Mouse (Mus musculus) embryo, embryonic 11 days (tissue): ENCODE measurements around the gene Rps5.
"Not testable (repeated sequence)": the region's sequence is repeated elsewhere in the genome, so short reads cannot be mapped to it uniquely, and the experiment has no call there.

Source experiments
- DNase-seq: peaks from one replicate; pipeline ENCODE4 v3.0.0-alpha.2; 2015

The Rps5 gene

DNA sequence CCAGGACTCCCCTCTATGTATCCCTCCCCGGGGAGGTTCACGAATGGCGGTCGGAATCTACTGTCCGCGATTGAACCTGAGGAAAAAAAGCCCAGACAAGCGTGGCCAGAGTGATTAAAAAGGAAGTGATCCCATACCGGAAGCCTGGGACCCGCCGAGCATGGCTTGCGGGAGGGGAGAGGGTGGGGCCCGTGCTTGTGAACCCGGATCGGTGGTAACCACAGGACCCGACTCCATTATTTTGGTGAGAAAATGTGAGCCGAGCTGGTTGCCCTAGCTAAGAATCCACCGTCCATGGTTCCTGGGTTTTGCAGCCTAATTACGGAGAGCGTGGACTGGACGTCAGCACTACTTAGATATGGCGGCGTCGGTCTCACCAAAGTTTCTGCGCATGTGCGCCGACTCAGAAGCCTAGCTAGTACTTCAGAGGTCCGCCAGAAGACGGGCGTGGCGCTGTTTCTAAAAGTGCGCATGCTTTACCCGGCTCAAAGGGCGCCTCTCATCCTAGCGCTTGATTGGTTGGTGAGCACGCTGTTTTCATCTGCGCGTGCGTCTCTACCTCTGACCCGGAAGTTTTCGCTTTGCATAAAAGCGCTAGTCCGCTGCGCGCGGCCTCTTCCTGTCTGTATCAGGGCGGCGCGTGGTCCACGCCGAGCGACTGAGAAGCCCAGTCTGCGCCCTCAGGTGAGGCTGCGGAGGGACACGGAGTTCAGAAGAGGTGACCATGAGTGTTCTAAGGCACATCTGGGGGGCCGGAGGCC is at the start of gene Rps5:
Gene Rps5, plus strand, starts transcription at position 586 of the 761 bp plus-strand sequence.
- peak; percentile 99 for DNase-seq

DNA sequence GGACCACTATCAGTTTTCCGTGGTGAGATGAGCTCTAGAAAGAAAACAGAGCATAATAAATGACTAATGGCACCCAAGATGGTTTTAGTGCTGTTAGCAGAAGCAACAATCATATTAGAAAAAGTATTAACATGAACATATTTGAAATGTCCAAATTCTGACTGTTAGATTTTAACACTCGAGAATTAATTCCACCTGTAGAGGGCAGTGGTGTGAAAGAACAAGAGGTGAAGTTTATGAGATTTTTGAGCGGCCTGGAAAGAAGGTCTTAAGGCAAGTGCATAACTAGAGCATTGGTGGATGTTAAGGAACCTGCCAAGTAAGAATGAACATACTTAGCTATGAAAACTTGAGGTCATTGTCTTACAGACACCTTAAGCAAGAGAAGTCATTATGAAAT is 47.8 kb upstream of the Rps5 start:
- peak; percentile 55 for DNase-seq

DNA sequence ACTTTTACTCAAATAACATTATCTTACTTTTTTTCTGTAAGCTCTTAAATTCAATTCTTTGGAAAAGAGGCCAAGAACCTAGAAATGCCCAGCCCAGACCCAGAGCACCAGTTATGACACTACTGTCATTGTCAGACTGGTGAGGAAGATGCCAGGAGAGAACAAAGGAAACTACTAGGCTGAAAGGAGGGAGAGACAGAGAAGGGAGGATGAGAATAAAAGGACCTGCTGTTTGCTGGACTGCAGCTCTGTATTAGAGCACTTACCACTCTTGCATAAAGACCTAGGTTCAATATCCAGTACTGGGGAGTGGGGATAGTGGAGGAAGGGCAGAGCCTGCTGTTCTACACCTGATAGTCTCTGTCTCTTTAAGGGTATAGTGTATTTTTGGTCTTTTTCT is 42.1 kb upstream of the Rps5 start:
- DNase-seq: no peak

DNA sequence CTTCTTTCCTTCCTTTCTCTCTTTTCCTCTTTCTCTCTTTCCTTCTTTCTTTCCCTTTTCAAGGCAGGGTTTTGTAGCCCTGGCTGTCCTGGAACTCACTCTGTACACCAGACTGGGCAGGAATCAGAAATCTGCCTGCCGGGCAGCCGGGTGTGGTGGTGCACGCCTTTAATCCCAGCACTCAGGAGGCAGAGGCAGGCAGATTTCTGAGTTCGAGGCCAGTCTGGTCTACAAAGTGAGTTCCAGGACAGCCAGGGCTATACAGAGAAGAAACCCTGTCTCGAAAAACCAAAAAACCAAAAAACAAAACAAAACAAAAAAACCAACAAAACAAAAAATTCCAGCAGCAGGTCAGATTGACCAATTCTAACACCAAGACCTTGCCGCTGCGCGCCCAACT is 41.6 kb upstream of the Rps5 start:
- not testable (repeated sequence) for DNase-seq

DNA sequence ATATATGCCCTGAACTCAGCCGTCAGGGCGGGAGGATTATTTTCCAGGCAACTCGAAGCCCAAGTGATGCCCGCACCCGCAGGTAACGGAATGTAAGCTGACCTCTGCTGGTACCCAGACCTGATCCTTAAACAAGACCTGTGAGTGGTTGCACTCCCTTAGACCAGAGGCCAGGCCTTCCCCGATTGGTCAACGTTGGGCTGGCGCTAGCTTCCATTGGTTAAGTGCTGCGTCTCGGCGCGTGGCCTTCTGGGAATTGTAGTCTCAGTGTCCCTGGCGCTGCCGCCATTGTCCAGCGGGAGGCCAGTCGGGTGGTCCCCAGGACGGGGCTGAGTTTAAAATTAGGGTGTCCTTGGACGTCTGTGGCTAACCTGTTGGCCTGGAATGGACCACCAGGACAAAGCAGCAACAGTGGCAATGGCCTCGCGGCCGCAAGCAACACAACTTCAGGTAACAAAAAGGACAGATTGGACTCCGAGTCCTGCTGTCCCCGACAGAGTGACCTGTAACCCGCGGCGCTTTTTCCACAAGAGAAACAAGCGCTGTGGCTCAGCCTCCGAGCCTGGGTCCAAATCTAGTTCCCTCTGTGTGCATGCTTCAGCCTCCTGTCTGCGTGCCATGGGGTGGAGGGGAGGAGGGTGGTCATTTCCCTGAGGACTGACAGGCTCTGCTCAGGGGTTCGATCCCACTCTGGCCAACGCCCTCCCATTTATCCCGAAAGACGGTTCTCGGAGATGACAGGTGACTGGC is 41.0 kb upstream of the Rps5 start, which contains the start of gene Zfp128:
Gene Zfp128, plus strand, starts transcription at position 267 of the 750 bp plus-strand sequence.
- peak; percentile 98 for DNase-seq

DNA sequence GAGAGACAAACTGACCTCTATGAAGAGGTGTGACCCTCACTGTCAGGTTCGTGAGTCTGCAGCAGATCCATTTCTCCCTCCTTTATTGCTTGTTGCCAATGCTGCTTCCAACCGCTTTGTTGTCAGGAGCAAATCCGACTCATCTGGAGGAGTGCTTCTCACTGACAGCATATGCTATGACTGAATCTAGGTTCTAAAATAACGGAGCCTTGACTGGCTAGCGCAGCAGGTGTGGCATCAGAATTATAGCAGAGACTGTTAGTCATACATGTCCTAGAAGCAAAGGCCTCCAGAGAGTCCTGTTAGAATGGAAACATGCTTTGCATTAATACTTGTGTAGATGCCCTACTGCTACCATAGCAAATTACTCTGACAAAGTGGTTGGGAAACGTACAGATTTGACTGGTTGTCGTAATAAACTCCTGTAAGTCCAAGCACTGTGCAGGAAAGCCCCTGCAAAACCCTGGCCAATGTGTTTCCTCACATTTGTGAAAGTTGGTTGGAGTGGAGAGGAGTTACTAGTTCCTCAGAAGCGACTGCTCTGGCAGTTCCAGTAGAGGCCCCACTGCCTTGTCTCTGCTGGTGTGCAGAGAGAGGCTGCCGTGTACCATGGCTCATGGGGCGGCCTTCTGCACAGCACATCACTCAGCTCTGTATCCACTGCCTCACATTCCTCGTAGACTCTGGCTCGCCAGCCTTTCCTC is 35.4 kb upstream of the Rps5 start:
- DNase-seq: no peak

DNA sequence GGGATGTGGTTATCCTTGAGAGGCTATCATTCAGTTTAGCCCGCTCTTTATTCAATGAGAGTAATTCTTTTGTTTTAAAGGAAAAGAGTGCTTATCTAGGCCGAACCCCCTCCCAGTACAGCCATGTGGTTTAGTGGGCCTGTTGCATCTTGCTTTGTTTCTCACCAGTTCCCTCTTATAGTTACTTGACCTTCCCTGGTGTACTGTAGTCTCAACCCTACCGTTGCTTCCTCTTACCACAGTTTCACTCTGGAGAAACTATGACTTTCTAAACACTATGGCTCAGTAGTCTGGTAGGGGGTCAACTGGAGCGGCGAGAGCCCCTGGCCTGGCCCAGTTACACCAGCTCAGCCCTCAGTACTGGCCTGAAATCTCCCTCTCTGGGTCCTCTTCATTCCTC is 34.5 kb upstream of the Rps5 start:
- no peak for DNase-seq

DNA sequence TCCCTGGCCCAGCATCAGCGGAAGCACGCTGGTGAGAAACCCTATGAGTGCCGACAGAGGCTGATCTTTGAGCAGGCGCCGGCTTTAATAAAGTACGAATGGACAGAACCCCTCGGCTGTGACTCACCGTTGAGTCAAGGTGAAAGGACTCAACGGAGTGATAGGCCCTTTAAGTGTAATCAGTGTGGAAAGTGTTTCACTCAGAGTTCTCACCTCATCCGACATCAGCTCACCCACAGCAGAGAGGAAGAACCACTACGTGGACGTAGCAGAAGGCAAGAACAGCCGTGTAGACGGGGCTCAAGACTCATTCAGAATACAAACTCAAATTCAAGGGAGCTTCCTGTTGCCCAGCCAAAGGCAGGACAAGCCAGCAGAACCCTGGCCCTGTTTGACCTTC is 31.2 kb upstream of the Rps5 start:
- DNase-seq: no peak

DNA sequence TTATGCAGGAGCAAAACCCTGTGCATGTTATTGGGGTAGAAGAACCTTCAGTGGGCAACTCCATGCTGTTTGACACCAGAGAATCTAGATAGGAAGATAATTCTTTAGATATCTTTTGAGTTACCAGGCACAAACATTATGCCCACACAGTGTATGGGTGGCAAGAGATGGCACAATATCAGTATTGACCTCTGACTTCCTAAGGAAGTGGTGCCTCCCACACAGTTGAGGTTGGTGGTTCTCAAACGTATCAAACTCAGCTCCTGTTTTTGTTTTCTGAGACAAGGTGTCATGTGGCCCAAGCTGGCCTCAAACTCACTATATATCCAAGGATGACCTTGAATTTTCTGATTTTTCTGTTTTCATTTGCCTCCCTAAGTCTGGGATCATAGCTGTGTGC is 30.8 kb upstream of the Rps5 start:
- DNase-seq: no peak

DNA sequence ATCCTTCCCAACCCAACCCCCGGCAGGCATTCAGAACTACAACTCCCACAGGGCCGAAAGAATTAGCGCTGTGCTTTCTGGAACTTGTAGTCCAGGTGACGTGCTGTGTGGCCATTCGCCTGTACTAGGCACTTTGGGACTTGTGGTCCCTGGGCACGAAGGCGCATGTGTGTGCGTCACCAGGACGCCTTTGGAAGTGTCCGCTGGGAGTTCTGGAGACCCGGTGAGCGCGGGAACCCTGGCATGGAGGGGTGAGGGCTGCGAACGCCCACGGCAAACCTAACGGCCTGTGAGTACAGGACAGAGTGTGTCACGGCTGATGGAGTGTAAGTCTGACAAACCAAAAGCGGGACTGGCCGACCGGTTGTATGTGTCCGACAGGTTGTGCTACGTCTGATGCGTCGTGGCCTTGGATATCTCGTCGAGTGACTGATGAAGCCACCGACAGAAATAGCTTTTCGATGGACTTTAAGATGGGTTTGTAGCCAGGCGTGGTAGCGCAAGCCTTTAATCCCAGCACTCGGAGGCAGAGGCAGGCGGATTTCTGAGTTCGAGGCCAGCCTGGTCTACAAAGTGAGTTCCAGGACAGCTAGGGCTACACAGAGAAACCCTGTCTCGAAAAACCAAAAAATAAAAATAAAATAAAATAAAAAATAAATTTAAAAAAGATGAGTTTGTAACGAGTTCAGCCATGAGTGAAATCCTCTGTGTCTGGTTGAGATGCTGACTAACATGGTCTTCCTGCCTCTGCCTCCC is 24.3 kb upstream of the Rps5 start, which contains the start of gene Zscan22:
Gene Zscan22, plus strand, starts transcription at position 161 of the 756 bp plus-strand sequence.
- DNase-seq: peak; percentile 96

DNA sequence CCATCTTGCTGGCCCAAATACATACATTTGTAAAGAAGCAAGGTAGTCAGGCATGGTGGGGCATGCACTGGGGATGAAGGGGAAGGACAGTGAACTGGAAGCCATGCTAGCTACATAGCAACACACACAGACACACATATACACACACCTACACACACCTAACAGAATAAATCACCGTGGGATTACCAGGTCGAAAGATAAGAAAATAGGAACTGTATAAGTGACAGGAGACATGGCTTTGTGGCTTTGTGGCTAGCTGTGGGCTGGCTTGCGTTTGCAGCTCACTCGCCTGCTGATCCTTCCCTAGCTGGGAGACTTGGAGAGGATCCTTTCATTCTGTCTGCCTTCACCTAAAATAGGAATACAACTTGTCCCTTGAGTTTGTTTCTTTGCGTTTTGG is 20.6 kb upstream of the Rps5 start:
- no peak for DNase-seq

DNA sequence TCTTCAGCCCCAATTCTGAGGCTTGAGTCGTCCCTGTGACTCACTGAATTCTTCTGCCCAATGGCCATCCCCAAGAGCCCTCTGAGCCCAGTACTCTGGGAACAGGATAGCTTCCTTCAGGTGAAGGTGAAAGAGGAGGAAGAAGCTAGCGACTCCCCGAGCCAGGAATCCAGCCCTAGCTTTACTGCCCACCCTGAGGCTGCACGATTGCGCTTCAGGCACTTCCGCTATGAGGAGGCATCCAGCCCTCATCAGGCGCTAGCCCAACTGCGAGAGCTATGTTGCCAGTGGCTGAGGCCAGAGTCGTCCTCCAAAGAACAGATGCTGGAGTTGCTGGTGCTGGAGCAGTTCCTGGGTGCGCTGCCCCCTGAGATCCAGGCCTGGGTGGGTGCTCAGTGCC is 18.5 kb upstream of the Rps5 start:
- no peak for DNase-seq

DNA sequence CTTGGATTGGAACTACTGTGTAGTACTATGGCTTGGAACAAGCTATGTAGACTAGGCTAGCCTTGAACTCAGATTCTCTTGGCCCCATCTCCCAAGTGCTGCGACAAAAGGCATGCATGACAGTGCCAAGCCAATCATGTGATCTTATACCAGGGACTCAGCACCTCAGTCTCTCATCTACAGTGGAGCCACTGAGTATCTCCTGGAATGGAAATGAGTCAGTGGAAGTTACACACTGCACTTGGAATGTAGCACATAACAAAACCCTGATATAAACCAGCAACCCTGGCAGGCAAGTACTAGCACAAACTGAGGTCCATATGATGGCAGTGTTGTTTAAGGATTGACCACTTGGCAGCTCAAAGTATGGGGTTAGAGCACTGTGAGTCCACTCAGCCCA is 16.9 kb upstream of the Rps5 start:
- no peak for DNase-seq

DNA sequence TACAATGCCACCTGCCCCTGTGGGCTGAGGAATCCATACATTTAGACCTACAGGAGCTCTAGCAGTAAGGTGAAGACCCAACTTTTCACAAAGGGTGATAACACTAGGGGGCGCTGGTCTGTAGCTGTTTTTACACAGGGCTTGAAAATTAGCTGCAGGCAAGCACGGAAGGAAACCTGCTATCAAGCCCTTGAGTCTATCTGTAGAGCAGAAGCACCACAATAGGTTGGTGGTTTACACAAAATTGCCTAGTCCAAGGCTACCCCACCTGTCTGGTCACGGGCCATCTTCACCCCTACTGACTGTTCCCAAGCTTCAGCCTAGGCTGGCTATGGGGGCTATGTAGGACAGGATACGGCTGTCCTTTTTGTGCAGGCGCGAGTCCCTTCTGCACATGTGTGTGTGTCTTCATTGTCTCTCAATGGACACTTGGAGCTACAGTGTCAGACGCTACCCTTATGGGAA is 12.6 kb upstream of the Rps5 start:
- peak; percentile 83 for DNase-seq

DNA sequence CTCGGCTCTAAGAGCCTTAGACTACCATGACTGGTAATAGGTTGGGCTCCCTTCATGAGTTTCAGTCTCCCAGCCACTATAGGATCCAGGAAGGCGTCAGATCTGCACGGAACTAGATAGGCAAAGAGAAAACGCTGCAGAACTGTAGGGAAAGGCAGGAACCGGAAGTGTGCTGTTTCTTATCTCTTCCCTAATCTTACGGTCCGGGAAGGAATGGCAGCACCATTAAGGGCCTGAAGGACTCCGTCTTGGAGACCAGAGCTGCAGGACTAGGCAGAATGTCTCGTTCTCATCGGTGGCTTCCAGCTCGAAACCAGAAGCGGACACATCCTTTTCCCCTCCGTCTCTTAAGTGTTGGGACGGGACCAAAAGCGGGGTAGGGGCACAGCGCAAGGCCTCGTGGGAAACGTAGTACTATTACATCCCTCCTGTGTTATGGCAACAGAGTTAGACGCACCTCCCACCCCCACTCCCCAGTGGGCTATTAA is 11.9 kb upstream of the Rps5 start:
- DNase-seq: peak; percentile 76

DNA sequence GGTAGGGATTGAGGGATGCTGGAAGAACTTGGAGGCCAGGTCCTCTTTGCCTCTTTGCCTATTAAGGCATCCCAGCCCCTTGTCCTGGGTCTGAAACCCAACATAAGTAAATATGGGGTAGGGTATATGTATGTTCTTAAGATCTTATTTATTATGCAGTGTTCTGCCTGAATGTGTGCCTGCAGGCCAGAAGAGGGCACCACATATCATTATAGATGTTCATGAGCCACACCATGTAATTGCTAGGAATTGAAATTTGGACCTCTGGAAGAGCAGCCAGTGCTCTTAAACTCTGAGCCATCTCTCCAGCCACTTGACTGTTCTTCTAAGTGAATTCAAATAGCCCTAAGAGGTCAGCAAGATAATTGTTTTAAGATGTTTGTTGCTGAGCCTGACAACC is 8.5 kb upstream of the Rps5 start:
- DNase-seq: peak; percentile 30

DNA sequence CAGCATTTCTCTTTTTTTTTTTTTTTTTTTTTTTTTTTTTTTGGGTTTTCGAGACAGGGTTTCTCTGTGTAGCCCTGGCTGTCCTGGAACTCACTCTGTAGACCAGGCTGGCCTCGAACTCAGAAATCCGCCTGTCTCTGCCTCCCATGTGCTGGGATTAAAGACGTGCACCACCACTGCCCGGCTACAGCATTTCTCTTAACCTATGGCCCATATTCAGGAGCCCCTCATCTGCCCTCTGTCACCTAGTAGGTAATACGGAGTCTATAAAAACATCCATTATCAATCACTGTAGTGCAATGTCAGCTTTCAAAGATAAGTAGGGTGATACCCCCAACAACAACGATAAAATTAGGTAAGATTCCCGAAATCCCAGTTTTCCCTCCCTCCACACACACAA is 1.6 kb upstream of the Rps5 start:
- DNase-seq: not testable (repeated sequence)

DNA sequence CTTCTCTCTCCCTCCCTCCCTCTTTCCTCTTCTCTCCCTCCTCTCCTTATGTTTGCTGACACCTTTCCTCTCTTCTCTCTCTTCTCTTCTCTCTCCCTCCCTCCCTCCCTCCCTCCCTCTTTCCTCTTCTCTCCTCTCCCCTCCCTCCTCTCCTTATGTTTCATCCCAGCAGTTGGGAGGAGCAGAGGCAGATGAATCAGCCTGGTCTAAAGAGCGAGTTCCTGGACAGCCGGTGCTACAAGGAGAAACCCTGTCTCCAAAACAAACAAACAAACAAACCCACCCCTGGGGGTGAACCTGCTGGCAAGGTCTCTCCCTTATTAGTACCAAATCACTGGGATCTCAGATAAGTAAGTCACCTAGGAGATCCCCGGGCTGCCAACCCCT is 779 bp upstream of the Rps5 start:
- DNase-seq: no peak

DNA sequence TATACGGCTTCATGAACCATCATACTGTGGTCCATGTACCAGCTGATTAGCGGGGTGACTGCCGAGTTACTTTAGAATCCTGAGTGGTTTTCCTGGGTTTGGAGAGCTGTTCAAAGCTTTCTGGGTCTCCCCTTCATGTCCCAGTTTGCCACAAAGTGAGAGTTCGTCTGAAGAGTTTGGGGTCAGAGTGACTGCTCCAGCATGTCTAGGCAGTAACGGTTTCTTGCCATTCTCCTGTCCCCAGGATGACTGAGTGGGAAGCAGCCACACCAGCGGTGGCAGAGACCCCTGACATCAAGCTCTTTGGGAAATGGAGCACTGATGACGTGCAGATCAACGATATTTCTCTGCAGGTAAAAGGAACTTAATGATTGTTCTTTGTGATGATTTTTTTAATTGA is 639 bp downstream of the Rps5 start:
- DNase-seq: no peak

DNA sequence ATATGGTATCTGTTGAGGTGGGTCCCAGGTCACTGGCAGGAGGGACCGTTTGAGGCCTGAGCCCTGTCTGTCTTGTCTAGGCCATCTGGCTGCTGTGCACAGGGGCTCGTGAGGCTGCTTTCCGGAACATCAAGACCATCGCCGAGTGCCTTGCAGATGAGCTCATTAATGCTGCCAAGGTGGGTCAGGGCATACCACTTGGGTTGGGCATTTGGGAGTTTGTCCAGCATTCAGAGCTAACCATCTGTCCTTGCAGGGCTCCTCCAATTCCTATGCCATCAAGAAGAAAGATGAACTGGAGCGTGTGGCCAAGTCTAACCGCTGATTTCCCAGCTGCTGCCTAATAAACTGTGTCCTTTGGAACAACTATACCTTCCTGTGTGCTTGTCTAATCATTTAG is 4.2 kb downstream of the Rps5 start:
- DNase-seq: no peak

DNA sequence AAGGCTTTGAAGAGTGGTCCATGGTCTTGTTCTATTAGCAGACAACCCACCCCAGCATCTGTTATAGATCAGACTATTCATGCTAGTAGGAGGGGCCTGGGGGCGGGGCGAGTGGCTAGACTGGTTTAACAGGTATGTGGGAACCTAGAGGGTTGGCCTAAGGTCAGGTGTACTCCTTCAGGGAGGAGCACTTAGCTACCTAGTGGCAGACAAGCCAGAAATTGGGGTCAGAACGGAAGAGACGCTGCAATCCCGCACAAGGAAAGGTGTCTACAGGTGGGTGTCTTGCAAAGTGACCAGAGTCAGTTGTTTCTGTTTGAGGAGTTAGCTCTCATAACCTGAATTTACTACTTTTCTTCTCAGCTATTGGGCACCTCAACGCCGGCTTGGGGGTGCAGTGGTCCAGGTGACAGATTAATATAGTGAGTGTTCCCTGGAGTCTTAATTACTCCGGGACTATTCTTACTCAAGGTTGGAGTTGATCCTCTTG is 5.1 kb downstream of the Rps5 start, which contains the start of gene Rnf225:
Gene Rnf225, plus strand, starts transcription at position 226 of the 490 bp plus-strand sequence.
- peak; percentile 64 for DNase-seq
